Mouse (Mus musculus) liver, adult (tissue): Measurements from ENCODE around the gene P3h4.

ENCODE experiments used
- GATA4 ChIP-seq: IDR thresholded peaks from 2 replicates; pipeline ENCODE4 v1.6.1; 2014; ENCODE audit warnings: mild to moderate bottlenecking, low read length; ENCODE audit not compliant: insufficient replicate concordance

P3h4 gene

GRCm38 (mm10) chr11:100414021-100414913 is at the start of gene P3h4:
Gene P3h4 (minus strand): TSS chr11:100414836.
- TF ChIP-seq GATA4, result no peak; the same call in 1 of the 2 replicates

- no peak for TF ChIP-seq GATA4
Observed at GRCm38 (mm10) chr11:100462699-100463098, 48.1 kb upstream of the P3h4 start.

- TF ChIP-seq GATA4, result no peak
Observed at GRCm38 (mm10) chr11:100457711-100458110, 43.1 kb upstream of the P3h4 start.

GRCm38 (mm10) chr11:100457247-100457646 is 42.6 kb upstream of the P3h4 start:
- no peak for TF ChIP-seq GATA4

GRCm38 (mm10) chr11:100442625-100443024 is 28.0 kb upstream of the P3h4 start:
- no peak for TF ChIP-seq GATA4

- no peak for TF ChIP-seq GATA4
Observed at GRCm38 (mm10) chr11:100441797-100442196, 27.2 kb upstream of the P3h4 start, which contains the start of the genes Nt5c3b and Klhl10. Gene Nt5c3b (minus strand): TSS chr11:100441808. Gene Klhl10 (plus strand): TSS chr11:100441917.

GRCm38 (mm10) chr11:100440691-100441522 is 26.3 kb upstream of the P3h4 start:
- TF ChIP-seq GATA4, result no peak

GRCm38 (mm10) chr11:100437901-100438300 is 23.3 kb upstream of the P3h4 start:
- TF ChIP-seq GATA4, result no peak

- TF ChIP-seq GATA4, result no peak
Observed at GRCm38 (mm10) chr11:100435678-100436246, 21.1 kb upstream of the P3h4 start.

GRCm38 (mm10) chr11:100432002-100432401 is 17.4 kb upstream of the P3h4 start:
- TF ChIP-seq GATA4, result no peak

- no peak for TF ChIP-seq GATA4
Observed at GRCm38 (mm10) chr11:100430052-100430451, 15.4 kb upstream of the P3h4 start.

- no peak for TF ChIP-seq GATA4
Observed at GRCm38 (mm10) chr11:100428612-100429199, 14.1 kb upstream of the P3h4 start.

- TF ChIP-seq GATA4, result no peak
Observed at GRCm38 (mm10) chr11:100426820-100427219, 12.2 kb upstream of the P3h4 start.

GRCm38 (mm10) chr11:100425851-100426250 is 11.2 kb upstream of the P3h4 start:
- TF ChIP-seq GATA4, result 0 out of 2 replicates have a peak, but pooled peaks have one; percentile 36

GRCm38 (mm10) chr11:100423836-100424235 is 9.2 kb upstream of the P3h4 start:
- no peak for TF ChIP-seq GATA4

GRCm38 (mm10) chr11:100421537-100421936 is 6.9 kb upstream of the P3h4 start:
- TF ChIP-seq GATA4, result no peak
